Mouse (Mus musculus) cerebellum, adult 2 months (tissue): Measurements from ENCODE around the gene Syna. TPM values are rescaled to one million over a fixed set of nuclear protein-coding genes. Genes with fewer than 3 reads are reported as not detected.

ENCODE experiments used
- DNase-seq, 2 experiments: peaks; one replicate each; pipeline ENCODE4 v3.0.0; 2021
- H3K27ac ChIP-seq: fragments of 200-500 bp; 2 replicates; pipeline ENCODE4 v1.5.1; 2012; ENCODE audit warnings: low read length, control low read depth, inconsistent platforms; ENCODE audit not compliant: insufficient read depth
- H3K27me3 ChIP-seq: fragments of 200-500 bp; 2 replicates; pipeline ENCODE4 v1.6.1; 2012; ENCODE audit warnings: inconsistent platforms, mild to moderate bottlenecking, low read length, moderate library complexity; ENCODE audit not compliant: control insufficient read depth, insufficient read depth
- H3K4me1 ChIP-seq: fragments of 200-500 bp; 2 replicates; pipeline ENCODE4 v1.6.1; 2011; ENCODE audit warnings: low read length; ENCODE audit not compliant: control insufficient read depth, insufficient read depth
- H3K4me3 ChIP-seq: fragments of 200-500 bp; replicated peaks from 2 replicates; pipeline ENCODE3; 2011; ENCODE audit warnings: mild to moderate bottlenecking, low read depth, low read length, control low read depth; ENCODE audit not compliant: insufficient read depth
- CTCF ChIP-seq: fragments of 200-500 bp; IDR thresholded peaks from 2 replicates; pipeline ENCODE4 v1.5.1; 2011; ENCODE audit warnings: low read depth, mild to moderate bottlenecking, control low read depth, low read length, moderate library complexity, borderline replicate concordance; ENCODE audit not compliant: insufficient read depth
- POLR2A ChIP-seq: fragments of 200-500 bp; IDR thresholded peaks from 2 replicates; pipeline ENCODE4 v1.6.1; 2011; ENCODE audit warnings: low read length, control low read depth, borderline replicate concordance; ENCODE audit not compliant: insufficient read depth
- WGBS: fragments of 180-500 bp; shearing (Covaris S2); methylation state at CpG from one replicate; pipeline ENCODE4 v1.1.7; 2018; 5-methylcytosine and 5-hydroxymethylcytosine counted together
- polyA plus RNA-seq: library from polyadenylated mRNA; depleted of rRNA; stranded (reverse); fragments of >200 nt; gene quantifications from 2 replicates; pipeline ENCODE4 v1.2.3, GENCODE M21; 2012; rRNA removed

Gene Syna
- polyA plus RNA-seq, 1 experiment: 0.05 TPM

- TF ChIP-seq CTCF: no peak
- TF ChIP-seq POLR2A: no peak
These were observed 36.2 kb downstream of the Syna start for GRCm38 (mm10) chr5:134523728-134524127.

GRCm38 (mm10) chr5:134522524-134522923, 37.4 kb downstream of the Syna start:
- Histone ChIP-seq H3K4me1 (peaks cover 6% of the 10 kb centered on the region), H3K27me3 (no peaks in the 10 kb centered on the region), H3K27ac (no peak overlapping the region), H3K4me3 (no peak overlapping the region)
- TF ChIP-seq POLR2A (no peak), CTCF (no peak)
- 86% methylated on average over 26 of the region's 26 CpGs for WGBS
- no peak for DNase-seq

More at GRCm38 (mm10) chr5:134523728-134524127, 36.2 kb downstream of the Syna start:
- WGBS: 96% methylated on average over 5 of the region's 5 CpGs
- Histone ChIP-seq H3K4me1 (peaks cover 6% of the 10 kb centered on the region), H3K27me3 (no peaks in the 10 kb centered on the region), H3K27ac (no peak overlapping the region), H3K4me3 (no peak overlapping the region)
- no peak for DNase-seq

- TF ChIP-seq CTCF: no peak
- TF ChIP-seq POLR2A: no peak
- no peaks in the 10 kb centered on the region for H3K27me3 ChIP-seq
- 79% methylated on average over 7 of the region's 7 CpGs for WGBS
- H3K27ac ChIP-seq: no peak overlapping the region
- H3K4me1 ChIP-seq: peaks cover 6% of the 10 kb centered on the region
- no peak overlapping the region for H3K4me3 ChIP-seq
- no peak for DNase-seq
These were observed 38.2 kb downstream of the Syna start for GRCm38 (mm10) chr5:134521806-134522205.

- no peak overlapping the region for H3K27ac ChIP-seq
These were observed 38.8 kb downstream of the Syna start for GRCm38 (mm10) chr5:134521131-134521530.

GRCm38 (mm10) chr5:134520120-134520519, 39.9 kb downstream of the Syna start:
- DNase-seq: no peak
- Histone ChIP-seq H3K27ac (no peak overlapping the region), H3K4me1 (no peaks in the 10 kb centered on the region), H3K4me3 (no peak overlapping the region), H3K27me3 (no peaks in the 10 kb centered on the region)
- 95% methylated on average over 4 of the region's 4 CpGs for WGBS
- TF ChIP-seq POLR2A (no peak), CTCF (no peak)

More at GRCm38 (mm10) chr5:134521131-134521530, 38.8 kb downstream of the Syna start:
- WGBS: 62% methylated on average over 2 of the region's 2 CpGs
- TF ChIP-seq POLR2A: no peak
- TF ChIP-seq CTCF: no peak
- Histone ChIP-seq H3K4me3 (no peak overlapping the region), H3K27me3 (no peaks in the 10 kb centered on the region), H3K4me1 (peaks cover 5% of the 10 kb centered on the region)
- no peak for DNase-seq

GRCm38 (mm10) chr5:134519471-134519870, 40.5 kb downstream of the Syna start:
- WGBS: 98% methylated on average over 5 of the region's 5 CpGs
- DNase-seq: no peak
- Histone ChIP-seq H3K4me3 (no peak overlapping the region), H3K27ac (no peak overlapping the region), H3K4me1 (no peaks in the 10 kb centered on the region), H3K27me3 (no peaks in the 10 kb centered on the region)
- TF ChIP-seq CTCF: no peak
- no peak for TF ChIP-seq POLR2A

- WGBS: 36% methylated on average over 5 of the region's 5 CpGs
- Histone ChIP-seq H3K4me3 (no peak overlapping the region), H3K27ac (no peak overlapping the region), H3K27me3 (no peaks in the 10 kb centered on the region), H3K4me1 (peaks cover 2% of the 10 kb centered on the region; the same call in 1 of the 2 replicates)
- DNase-seq: no peak
- no peak for TF ChIP-seq CTCF
- TF ChIP-seq POLR2A: no peak
These were observed 47.9 kb downstream of the Syna start for GRCm38 (mm10) chr5:134512086-134512485.

GRCm38 (mm10) chr5:134510266-134510665, 49.7 kb downstream of the Syna start:
- DNase-seq: no peak
- Histone ChIP-seq H3K27ac (no peak overlapping the region), H3K4me3 (no peak overlapping the region), H3K27me3 (no peaks in the 10 kb centered on the region), H3K4me1 (peaks cover 2% of the 10 kb centered on the region; the same call in 1 of the 2 replicates)
- 90% methylated on average over 5 of the region's 5 CpGs for WGBS
- TF ChIP-seq POLR2A (no peak), CTCF (no peak)

- TF ChIP-seq POLR2A (no peak), CTCF (no peak)
- Histone ChIP-seq H3K4me1 (peaks cover 2% of the 10 kb centered on the region; the same call in 1 of the 2 replicates), H3K4me3 (no peak overlapping the region), H3K27ac (no peak overlapping the region), H3K27me3 (no peaks in the 10 kb centered on the region)
- WGBS: 92% methylated on average over 5 of the region's 5 CpGs
- no peak for DNase-seq
These were observed 51.0 kb downstream of the Syna start for GRCm38 (mm10) chr5:134508965-134509364.

Other genes starting within 250 kb of the Syna start
- 154 and 157 TPM in 2 replicates for gene Gtf2i, start 245.4 kb downstream of the Syna start, polyA plus RNA-seq
- gene Gtf2ird1, start 103.5 kb downstream of the Syna start, polyA plus RNA-seq: 47.0 and 47.6 TPM in 2 replicates
- gene Clip2, start 7.7 kb downstream of the Syna start, polyA plus RNA-seq: 54.2 and 59.1 TPM in 2 replicates
- 113 and 116 TPM in 2 replicates for gene Rfc2, start 21.2 kb upstream of the Syna start, polyA plus RNA-seq
- gene Lat2, start 54.9 kb upstream of the Syna start, polyA plus RNA-seq: 2.1 and 3.0 TPM in 2 replicates
- 371 and 379 TPM in 2 replicates for gene Eif4h, start 79.3 kb upstream of the Syna start, polyA plus RNA-seq
- gene Limk1, start 128.4 kb upstream of the Syna start, polyA plus RNA-seq: 78.7 and 99.2 TPM in 2 replicates
- gene Eln, start 187.2 kb upstream of the Syna start, polyA plus RNA-seq: 7.5 and 8.1 TPM in 2 replicates